Mouse (Mus musculus) midbrain, embryonic 11.5 days (tissue): ENCODE results near the gene Tnrc18. TPM values are rescaled to one million over a fixed set of nuclear protein-coding genes. Genes with fewer than 3 reads are reported as not detected.

ENCODE experiments used
- ATAC-seq: fragments of 200-750 bp; cut with Nextera tagmentation; 2 replicates; pipeline ENCODE4 v1.8.0; 2017; ENCODE audit warnings: moderate TSS enrichment, moderate library complexity; ENCODE audit not compliant: low FRiP score
- DNase-seq: peaks from one replicate; pipeline ENCODE4 v3.0.0; 2015; ENCODE audit warnings: low spot score; ENCODE audit errors: missing footprints
- H3K27ac ChIP-seq: fragments of 300-500 bp; sonication (generic); 2 replicates; pipeline ENCODE4 v1.5.1; 2014; ENCODE audit warnings: low read depth, low read length
- H3K27me3 ChIP-seq: fragments of 300-500 bp; sonication (generic); 2 replicates; pipeline ENCODE4 v1.6.1; 2014; ENCODE audit warnings: mild to moderate bottlenecking, low read length, moderate library complexity, mixed read lengths; ENCODE audit not compliant: control insufficient read depth, insufficient read depth
- H3K36me3 ChIP-seq: fragments of 300-500 bp; sonication (generic); 2 replicates; pipeline ENCODE4 v1.6.1; 2014; ENCODE audit warnings: mild to moderate bottlenecking, low read length, moderate library complexity, mixed read lengths; ENCODE audit not compliant: control insufficient read depth, insufficient read depth
- H3K4me1 ChIP-seq: fragments of 300-500 bp; sonication (generic); 2 replicates; pipeline ENCODE4 v1.6.1; 2014; ENCODE audit warnings: low read length; ENCODE audit not compliant: control insufficient read depth, insufficient read depth
- H3K4me2 ChIP-seq: fragments of 300-500 bp; sonication (generic); 2 replicates; pipeline ENCODE4 v1.6.1; 2014; ENCODE audit warnings: mild to moderate bottlenecking, moderate library complexity
- H3K4me3 ChIP-seq: fragments of 300-500 bp; sonication (generic); 2 replicates; pipeline ENCODE4 v1.5.1; 2014; ENCODE audit warnings: low read depth, low read length
- H3K9ac ChIP-seq: fragments of 300-500 bp; sonication (generic); 2 replicates; pipeline ENCODE4 v1.6.1; 2014; ENCODE audit warnings: low read length
- H3K9me3 ChIP-seq: fragments of 300-500 bp; sonication (generic); 2 replicates; pipeline ENCODE4 v1.6.1; 2016; ENCODE audit warnings: low read length; ENCODE audit not compliant: control insufficient read depth
- WGBS: fragments of 180-500 bp; shearing (Covaris S2); extraction: QIAGEN DNeasy Blood & Tissue Kit; methylation state at CpG from one replicate; pipeline ENCODE4 v1.1.7; 2014; 5-methylcytosine and 5-hydroxymethylcytosine counted together
- polyA plus RNA-seq: library from polyadenylated mRNA; unstranded; fragments of >200 nt; fragmentation: Nextera tagmentation; extraction: Ambion mirVana; gene quantifications from 2 replicates; pipeline ENCODE4 v1.2.1, GENCODE M21; 2014

Tnrc18 gene
- polyA plus RNA-seq, 1 experiment from 2014 or later = 27.4 TPM

DNA sequence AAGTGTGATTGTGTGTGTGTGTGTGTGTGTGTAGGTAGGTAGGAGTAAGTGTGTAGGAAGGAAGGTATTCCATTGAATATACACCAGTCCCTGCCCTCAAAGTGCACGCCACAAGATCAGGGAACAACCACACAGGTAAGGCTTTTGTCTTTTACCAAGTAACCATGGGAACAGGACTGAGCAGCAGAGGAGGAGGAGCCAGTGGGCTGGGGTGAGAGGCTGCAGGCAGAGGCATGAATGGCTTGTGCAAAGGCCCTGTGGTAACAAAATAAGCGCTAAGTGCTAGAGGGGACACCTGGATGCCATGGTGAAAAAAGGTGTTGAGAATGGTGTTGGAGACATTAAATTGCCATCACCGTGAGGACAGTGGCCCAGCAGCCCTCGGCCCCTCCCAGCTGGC is 24.9 kb downstream of the Tnrc18 start:
- Histone ChIP-seq H3K27ac (no peak overlapping the region), H3K4me2 (no peak overlapping the region), H3K36me3 (peaks cover 26% of the 10 kb centered on the region), H3K4me1 (peaks cover 9% of the 10 kb centered on the region), H3K9me3 (no peaks in the 10 kb centered on the region), H3K4me3 (no peak overlapping the region), H3K9ac (no peak overlapping the region), H3K27me3 (no peaks in the 10 kb centered on the region)
- ATAC-seq (no peak), DNase-seq (no peak)
- 91% methylated on average over 4 of the region's 4 CpGs for WGBS

DNA sequence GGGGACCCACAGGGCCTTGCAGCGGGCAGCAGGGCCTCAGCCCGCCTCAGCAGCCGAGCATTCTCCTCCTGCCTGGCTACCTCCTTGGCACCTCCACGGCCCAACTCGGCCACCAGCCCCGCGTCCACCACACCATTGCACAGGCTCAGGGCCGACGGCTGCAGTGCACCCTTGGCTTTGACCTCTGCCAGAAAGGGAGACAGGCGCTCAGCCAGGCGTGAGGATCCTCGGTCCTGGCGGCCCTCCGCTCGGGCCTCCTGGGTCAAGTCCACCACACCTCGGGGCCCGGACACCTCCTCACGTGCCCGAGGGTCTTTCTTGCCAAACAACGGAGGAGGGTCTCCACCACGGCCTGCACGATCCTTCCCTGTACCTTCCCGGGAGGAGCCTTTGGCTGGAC is 29.2 kb downstream of the Tnrc18 start:
- H3K9ac ChIP-seq = no peak overlapping the region
- DNase-seq = no peak
- no peak overlapping the region for H3K27ac ChIP-seq
- ATAC-seq = no peak
- no peak overlapping the region for H3K4me3 ChIP-seq
- WGBS = 96% methylated on average over 23 of the region's 23 CpGs
- no peak overlapping the region for H3K4me2 ChIP-seq
- 0 out of 2 replicates have a peak, but pooled peaks cover 2% of the 10 kb centered on the region for H3K4me1 ChIP-seq
- H3K36me3 ChIP-seq = peaks cover 40% of the 10 kb centered on the region
- no peaks in the 10 kb centered on the region for H3K9me3 ChIP-seq
- H3K27me3 ChIP-seq = no peaks in the 10 kb centered on the region

DNA sequence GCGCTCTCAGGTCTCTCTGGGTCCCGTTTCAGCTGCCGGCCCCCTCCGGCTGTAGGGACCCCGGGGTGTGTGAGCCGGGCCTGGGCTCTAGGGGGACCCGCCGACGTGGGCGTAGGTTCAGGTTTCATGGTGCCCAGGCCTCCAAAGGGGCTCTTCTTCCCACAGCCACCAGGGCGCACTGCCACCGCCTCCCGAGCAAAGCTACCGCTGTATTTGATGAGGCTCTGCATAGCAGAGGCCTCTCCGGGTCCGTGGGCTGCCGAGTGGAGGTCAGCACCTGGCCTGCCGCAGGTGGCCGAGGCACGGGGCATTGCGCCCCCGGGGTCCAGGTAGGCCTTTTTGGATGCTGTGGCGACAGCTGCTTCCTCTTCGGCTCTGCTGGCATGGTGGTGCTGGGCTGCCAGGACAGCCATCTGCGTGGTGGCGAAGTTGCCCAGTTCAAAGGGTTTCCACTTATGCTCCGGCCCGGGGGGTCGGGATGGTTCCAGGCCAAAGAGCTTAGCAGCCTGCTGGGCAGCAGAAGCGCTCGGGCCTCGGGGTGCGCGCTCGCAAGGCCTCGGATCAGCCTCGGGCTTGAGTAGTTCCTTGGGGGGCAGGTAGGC is 30.1 kb downstream of the Tnrc18 start:
- DNase-seq = no peak
- no peak overlapping the region for H3K4me3 ChIP-seq
- no peak overlapping the region for H3K4me2 ChIP-seq
- H3K9ac ChIP-seq = no peak overlapping the region
- H3K27ac ChIP-seq = no peak overlapping the region
- WGBS = 85% methylated on average over 37 of the region's 37 CpGs
- ATAC-seq = no peak
- H3K36me3 ChIP-seq = peaks cover 40% of the 10 kb centered on the region
- H3K27me3 ChIP-seq = no peaks in the 10 kb centered on the region
- no peaks in the 10 kb centered on the region for H3K4me1 ChIP-seq
- no peaks in the 10 kb centered on the region for H3K9me3 ChIP-seq

DNA sequence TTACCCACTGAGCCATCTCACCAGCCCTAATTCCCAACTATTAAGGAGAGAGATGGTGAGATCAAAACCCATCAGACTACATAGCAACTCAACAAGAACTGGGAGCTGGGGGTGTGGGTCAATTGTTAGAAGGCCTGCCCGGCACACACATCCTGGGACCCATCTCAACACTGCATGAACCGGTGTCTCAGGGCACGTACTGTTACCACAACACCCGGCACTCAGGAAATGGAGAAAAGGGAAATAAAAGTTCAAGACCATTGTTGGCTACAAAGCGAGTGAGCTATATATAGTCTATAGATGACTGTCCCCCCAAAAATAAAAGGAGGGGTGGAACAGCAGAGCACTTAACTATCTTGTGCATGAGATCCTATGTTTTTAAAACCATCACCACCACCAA is 30.8 kb downstream of the Tnrc18 start:
- H3K9ac ChIP-seq = no peak overlapping the region
- 89% methylated on average over 5 of the region's 5 CpGs for WGBS
- H3K4me2 ChIP-seq = no peak overlapping the region
- no peak overlapping the region for H3K27ac ChIP-seq
- ATAC-seq = no peak
- no peaks in the 10 kb centered on the region for H3K4me1 ChIP-seq
- peaks cover 43% of the 10 kb centered on the region for H3K36me3 ChIP-seq
- no peaks in the 10 kb centered on the region for H3K27me3 ChIP-seq
- no peaks in the 10 kb centered on the region for H3K9me3 ChIP-seq
- H3K4me3 ChIP-seq = no peak overlapping the region
- DNase-seq = no peak

DNA sequence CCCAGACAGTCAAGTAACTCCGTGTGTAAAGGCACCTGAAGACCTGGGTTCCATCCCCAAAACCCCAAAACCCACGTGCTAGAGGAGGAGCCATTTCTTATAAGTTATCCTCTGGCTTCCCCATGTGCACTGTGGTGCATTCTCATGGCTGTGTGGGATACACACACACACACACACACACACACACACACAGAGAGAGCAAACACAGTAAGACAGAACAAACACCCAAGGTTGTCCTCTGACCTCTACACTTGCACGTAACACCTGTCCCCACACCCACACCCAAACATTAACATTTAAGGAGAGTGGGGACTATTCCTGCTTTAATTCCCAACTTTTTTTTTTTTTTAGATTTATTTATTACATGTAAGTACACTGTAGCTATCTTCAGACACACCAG is 31.2 kb downstream of the Tnrc18 start:
- Histone ChIP-seq H3K27me3 (no peaks in the 10 kb centered on the region), H3K36me3 (peaks cover 43% of the 10 kb centered on the region), H3K9ac (no peak overlapping the region), H3K4me1 (no peaks in the 10 kb centered on the region), H3K27ac (no peak overlapping the region), H3K9me3 (no peaks in the 10 kb centered on the region), H3K4me3 (no peak overlapping the region), H3K4me2 (no peak overlapping the region)
- no peak for DNase-seq
- ATAC-seq = no peak
- 90% methylated on average over 3 of the region's 3 CpGs for WGBS

DNA sequence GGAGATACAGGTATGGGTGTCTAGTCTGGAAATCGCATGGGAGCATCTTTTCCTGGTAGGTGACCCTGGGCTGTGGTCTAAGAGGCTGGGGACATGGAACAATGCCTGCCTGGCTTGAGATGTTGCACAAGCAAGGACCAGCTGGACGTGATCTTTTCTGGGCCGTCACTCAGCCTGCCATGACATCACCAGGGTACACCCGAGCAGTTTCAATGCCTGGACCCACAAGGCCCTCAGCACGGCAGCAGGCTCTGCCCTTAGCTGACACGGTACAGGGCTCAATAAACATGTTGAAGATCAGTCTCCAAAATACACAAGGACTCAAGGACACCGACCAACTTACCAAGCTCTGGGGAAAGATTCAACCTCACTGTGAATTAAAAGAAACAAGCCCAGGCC is 34.3 kb downstream of the Tnrc18 start:
- peaks cover 28% of the 10 kb centered on the region for H3K36me3 ChIP-seq
- ATAC-seq (no peak), DNase-seq (no peak)
- no peak overlapping the region for H3K4me3 ChIP-seq
- no peak overlapping the region for H3K27ac ChIP-seq
- no peaks in the 10 kb centered on the region for H3K27me3 ChIP-seq
- no peak overlapping the region for H3K4me2 ChIP-seq
- WGBS = 80% methylated on average over 7 of the region's 7 CpGs
- H3K9me3 ChIP-seq = no peaks in the 10 kb centered on the region
- no peak overlapping the region for H3K9ac ChIP-seq
- peaks cover 7% of the 10 kb centered on the region for H3K4me1 ChIP-seq

DNA sequence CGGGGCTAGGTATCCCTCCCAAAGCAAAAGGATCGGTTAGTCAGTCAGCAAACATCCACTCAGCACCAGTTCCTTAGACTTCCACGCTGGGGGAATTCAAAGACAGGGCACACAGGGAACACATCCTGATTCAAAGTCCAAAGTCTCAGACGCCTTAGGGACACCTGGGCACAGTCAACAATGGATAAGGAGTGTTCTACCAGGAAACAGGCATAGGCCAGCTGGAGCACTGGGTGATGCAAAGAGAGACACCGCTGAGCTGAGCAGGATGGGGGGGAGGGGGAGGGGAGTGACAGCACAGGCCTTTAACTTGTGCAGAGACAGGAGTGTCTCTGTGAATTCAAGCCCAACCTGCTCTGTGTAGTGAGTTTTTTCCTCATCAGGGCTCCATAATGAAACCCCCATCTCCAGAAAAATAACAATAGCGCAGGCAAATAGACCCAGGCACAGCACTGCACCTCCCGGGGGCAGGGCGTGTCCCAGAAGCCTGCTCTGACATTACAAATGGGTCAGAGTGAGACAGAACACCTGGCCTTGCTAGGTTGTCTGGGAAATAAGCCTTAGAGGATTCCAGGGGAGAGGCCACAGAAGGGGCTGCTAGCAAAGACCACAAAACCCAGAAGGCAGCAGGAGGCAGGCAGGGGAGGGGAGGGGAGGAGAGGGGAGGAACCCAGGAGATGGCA is 34.9 kb downstream of the Tnrc18 start:
- 87% methylated on average over 8 of the region's 8 CpGs for WGBS
- Histone ChIP-seq H3K4me1 (peaks cover 7% of the 10 kb centered on the region), H3K36me3 (peaks cover 22% of the 10 kb centered on the region)

DNA sequence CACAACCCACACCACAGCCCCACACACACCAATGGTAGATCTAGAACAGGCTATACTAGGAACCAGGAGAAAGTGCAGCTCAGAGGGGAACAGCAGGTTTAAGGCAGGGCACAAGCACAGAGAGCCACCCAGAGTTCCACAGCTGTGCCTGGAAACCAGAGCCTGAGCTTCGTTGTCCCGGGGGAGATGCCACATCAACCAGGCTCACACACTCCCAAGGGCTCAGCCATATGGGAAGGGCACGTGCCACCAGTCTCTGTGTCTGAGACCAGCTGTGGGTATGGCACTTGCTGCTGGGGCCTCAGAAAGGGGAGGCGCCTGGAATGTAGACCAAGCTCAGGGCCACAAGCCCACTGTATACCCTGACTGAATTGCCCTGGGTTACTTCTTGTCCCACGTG is 36.9 kb downstream of the Tnrc18 start:
- no peak overlapping the region for H3K4me2 ChIP-seq
- no peak for DNase-seq
- 92% methylated on average over 5 of the region's 5 CpGs for WGBS
- H3K36me3 ChIP-seq = peaks cover 17% of the 10 kb centered on the region
- H3K9ac ChIP-seq = no peak overlapping the region
- peaks cover 7% of the 10 kb centered on the region for H3K4me1 ChIP-seq
- 0 out of 2 replicates have a peak, but pooled peaks have one; percentile 14 for ATAC-seq
- H3K27ac ChIP-seq = no peak overlapping the region
- no peak overlapping the region for H3K4me3 ChIP-seq
- H3K27me3 ChIP-seq = no peaks in the 10 kb centered on the region
- no peaks in the 10 kb centered on the region for H3K9me3 ChIP-seq

More for the DNA sequence above, 34.9 kb downstream of the Tnrc18 start:
- DNase-seq (no peak), ATAC-seq (no peak)
- Histone ChIP-seq H3K4me2 (no peak overlapping the region), H3K4me3 (no peak overlapping the region), H3K9ac (no peak overlapping the region), H3K27ac (no peak overlapping the region), H3K27me3 (no peaks in the 10 kb centered on the region), H3K9me3 (no peaks in the 10 kb centered on the region)

DNA sequence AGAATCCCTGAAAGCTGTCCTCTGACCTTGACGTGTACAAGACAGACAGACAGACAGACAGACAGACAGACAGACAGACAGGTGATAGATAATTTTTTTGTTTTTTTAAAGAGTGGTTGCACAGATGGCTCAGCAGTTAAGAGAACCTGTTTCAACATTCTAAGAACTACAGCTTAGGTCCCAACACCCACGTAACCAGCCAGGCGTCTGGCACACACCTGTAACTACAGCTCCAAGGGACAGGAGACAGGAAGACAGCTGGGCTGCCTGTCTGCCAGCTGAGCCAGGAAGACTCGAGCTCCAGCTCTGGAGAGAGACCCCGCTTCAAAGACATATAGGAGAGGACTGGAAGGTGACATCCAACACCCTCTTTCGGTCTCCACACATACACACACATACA is 38.6 kb downstream of the Tnrc18 start:
- H3K4me2 ChIP-seq = no peak overlapping the region
- no peaks in the 10 kb centered on the region for H3K9me3 ChIP-seq
- H3K4me3 ChIP-seq = no peak overlapping the region
- 81% methylated on average over 6 of the region's 6 CpGs for WGBS
- DNase-seq = no peak
- no peak overlapping the region for H3K27ac ChIP-seq
- no peak overlapping the region for H3K9ac ChIP-seq
- no peaks in the 10 kb centered on the region for H3K27me3 ChIP-seq
- peaks cover 25% of the 10 kb centered on the region for H3K36me3 ChIP-seq
- peaks cover 7% of the 10 kb centered on the region for H3K4me1 ChIP-seq
- ATAC-seq = no peak
